In the genomic region with DNA sequence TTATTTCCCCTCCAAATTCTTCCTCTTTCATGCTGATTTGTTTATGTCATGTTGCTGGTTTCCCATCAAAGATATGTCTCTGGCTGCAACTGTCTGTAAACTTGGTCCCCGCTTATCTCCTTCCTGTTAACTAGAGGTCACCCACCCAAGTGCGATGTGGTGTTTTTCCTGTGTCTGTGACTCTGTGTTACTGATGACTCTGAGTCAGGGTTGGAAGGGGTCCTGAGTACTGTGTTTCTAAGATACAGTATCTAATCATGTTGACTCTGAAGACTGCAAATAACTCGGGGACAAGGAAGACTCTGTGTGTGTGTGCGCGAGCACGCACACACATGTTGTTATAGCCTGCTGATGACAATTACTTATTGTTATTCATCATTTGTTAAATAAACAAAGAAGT, we compare ENCODE assay signal across 23 mouse cellular contexts.
DNase-seq lines count a peak whose midpoint lies in the region; ATAC-seq and TF ChIP-seq lines count a peak whose summit lies in the region.
"Had no signal": no experiment of that assay in that cellular context is flagged by ENCODE, and none has a peak within 500 bp of the region (broad histone marks: within the 10 kb centered on the region; RNA-seq: fewer than 3 reads in every experiment).

No protein-coding gene starts in this region.

- no peak for DNase-seq in heart, adult 8-10 months (ENCODE audit: low spot score)
- peak; percentile 43 for DNase-seq in MEL (ENCODE audit: low read depth, low spot score)
- peak; percentile 14 for DNase-seq in lung, postnatal 36 days
- no peak for DNase-seq in adrenal gland, adult 8-10 months
- DNase-seq: cerebellum, adult 18-20 months; cerebellum, postnatal 14 days; gastrocnemius, adult 2 months; heart, postnatal 36 days; kidney, adult 11 months; kidney, postnatal 4 days; thymus, adult 2 months; thymus, postnatal 4 days had no signal

- H3K4me3 ChIP-seq in heart, embryonic 12.5 days: no peak overlapping the region
- H3K4me3 ChIP-seq in MEL (ENCODE audit: control insufficient read depth in 1 of 2, insufficient read depth in 1 of 2, low read depth in 2 of 2, low read length in 2 of 2): no peak overlapping the region
- H3K4me3 ChIP-seq in liver, embryonic 16.5 days (ENCODE audit: low read depth, low read length): no peak overlapping the region
- H3K4me3 ChIP-seq: embryonic facial prominence, embryonic 12.5 days; gastrocnemius, adult 2 months; heart, embryonic 13.5 days; hindbrain, embryonic 13.5 days; limb, embryonic 13.5 days; midbrain, embryonic 12.5 days; neural tube, embryonic 15.5 days had no signal

- H3K79me2 ChIP-seq in MEL (ENCODE audit: control insufficient read depth, insufficient read depth, low read length, poor library complexity): no peaks in the 10 kb centered on the region

- WGBS in heart, embryonic 12.5 days: 47% methylated on average over 6 of the region's 6 CpGs
- 30% methylated on average over 6 of the region's 6 CpGs for WGBS in liver, embryonic 16.5 days (ENCODE audit: insufficient replicate concordance)

- TF ChIP-seq RAD21 in MEL (IDR thresholded peaks at IDR 0.05; ENCODE audit: low read depth, low read length): no peak

- H3K4me2 ChIP-seq in heart, embryonic 12.5 days: no peak overlapping the region
- H3K4me2 ChIP-seq in liver, embryonic 16.5 days (ENCODE audit: low read depth, low read length): no peak overlapping the region
- H3K4me2 ChIP-seq: embryonic facial prominence, embryonic 12.5 days; heart, embryonic 13.5 days; hindbrain, embryonic 13.5 days; limb, embryonic 13.5 days; midbrain, embryonic 12.5 days; neural tube, embryonic 15.5 days had no signal

- no peaks in the 10 kb centered on the region for H3K36me3 ChIP-seq in heart, embryonic 12.5 days
- H3K36me3 ChIP-seq in MEL (ENCODE audit: control insufficient read depth in 1 of 2, insufficient read depth in 2 of 2, low read length in 2 of 2): no peaks in the 10 kb centered on the region
- no peaks in the 10 kb centered on the region for H3K36me3 ChIP-seq in liver, embryonic 16.5 days (ENCODE audit: control insufficient read depth, insufficient read depth)
- H3K36me3 ChIP-seq: embryonic facial prominence, embryonic 12.5 days; heart, embryonic 13.5 days; hindbrain, embryonic 13.5 days; limb, embryonic 13.5 days; midbrain, embryonic 12.5 days; neural tube, embryonic 15.5 days had no signal

- peaks cover 6% of the 10 kb centered on the region for H3K4me1 ChIP-seq in heart, embryonic 12.5 days (replicated peaks)
- H3K4me1 ChIP-seq in MEL (ENCODE audit: control insufficient read depth in 1 of 2, insufficient read depth in 2 of 2, low read length in 2 of 2): 0 out of 4 replicates have a peak, but pooled peaks cover 0 to 4% of the 10 kb centered on the region in 2 experiments
- no peaks in the 10 kb centered on the region for H3K4me1 ChIP-seq in liver, embryonic 16.5 days (ENCODE audit: control insufficient read depth, low read depth, low read length)
- H3K4me1 ChIP-seq: embryonic facial prominence, embryonic 12.5 days; hindbrain, embryonic 13.5 days; midbrain, embryonic 12.5 days; neural tube, embryonic 15.5 days had no signal

- no peak for TF ChIP-seq POLR2A in MEL (IDR thresholded peaks at IDR 0.05; ENCODE audit: control insufficient read depth in 1 of 2, insufficient read depth in 1 of 2, low read depth in 1 of 2, low read length in 2 of 2, poor library complexity in 1 of 2)

- TF ChIP-seq EP300 in MEL (IDR thresholded peaks at IDR 0.05; ENCODE audit: low read depth in 1 of 2, low read length in 2 of 2): peak in 1 of 2 experiments; percentile 23; a peak in 1 of 4 replicates

- no peak for TF ChIP-seq CTCF in MEL (IDR thresholded peaks at IDR 0.05 in 2 of 3, conservative IDR thresholded peaks at IDR 0.05 in 1 of 3; ENCODE audit: control insufficient read depth in 1 of 3, insufficient read depth in 1 of 3, low read depth in 2 of 3, low read length in 3 of 3, poor library complexity in 1 of 3, severe bottlenecking in 1 of 3)

- no peak overlapping the region for H3K27ac ChIP-seq in heart, embryonic 12.5 days (ENCODE audit: poor library complexity, severe bottlenecking)
- H3K27ac ChIP-seq in MEL (ENCODE audit: control insufficient read depth, low read depth, low read length): no peak overlapping the region
- H3K27ac ChIP-seq in liver, embryonic 16.5 days (ENCODE audit: low read length): no peak overlapping the region
- H3K27ac ChIP-seq: embryonic facial prominence, embryonic 12.5 days; gastrocnemius, adult 2 months; heart, embryonic 13.5 days; hindbrain, embryonic 13.5 days; limb, embryonic 13.5 days; midbrain, embryonic 12.5 days; neural tube, embryonic 15.5 days; stomach, postnatal 0 days had no signal

- ATAC-seq in heart, embryonic 12.5 days (ENCODE audit: insufficient number of reproducible peaks, low FRiP score): peak; percentile 57; the same call in 1 of the 2 replicates
- peak; percentile 27; the same call in 1 of the 2 replicates for ATAC-seq in liver, embryonic 16.5 days (ENCODE audit: low read depth)
- no peak for ATAC-seq in activated CD4-positive, CD25-positive, alpha-beta regulatory T cell, adult 4 months
- ATAC-seq: CD4-positive, CD25-positive, alpha-beta regulatory T cell, adult 4 months had no signal

- no peaks in the 10 kb centered on the region for H3K9me3 ChIP-seq in heart, embryonic 12.5 days (replicated peaks)
- H3K9me3 ChIP-seq in MEL (replicated peaks; ENCODE audit: insufficient read depth, low read length): no peaks in the 10 kb centered on the region
- no peaks in the 10 kb centered on the region for H3K9me3 ChIP-seq in liver, embryonic 16.5 days (replicated peaks; ENCODE audit: control insufficient read depth, low read length)
- H3K9me3 ChIP-seq: embryonic facial prominence, embryonic 12.5 days; heart, embryonic 13.5 days; hindbrain, embryonic 13.5 days; limb, embryonic 13.5 days; midbrain, embryonic 12.5 days; neural tube, embryonic 15.5 days had no signal

- H3K27me3 ChIP-seq in heart, embryonic 12.5 days (replicated peaks): peaks cover 6% of the 10 kb centered on the region; the same call in 1 of the 2 replicates
- H3K27me3 ChIP-seq in MEL (ENCODE audit: control insufficient read depth in 1 of 2, insufficient read depth in 2 of 2, low read length in 2 of 2): peaks cover 2% of the 10 kb centered on the region in 2 experiments; a peak in 1 of 4 replicates
- no peaks in the 10 kb centered on the region for H3K27me3 ChIP-seq in liver, embryonic 16.5 days (ENCODE audit: control insufficient read depth, insufficient read depth, low read depth, low read length)
- H3K27me3 ChIP-seq: embryonic facial prominence, embryonic 12.5 days; heart, embryonic 13.5 days; hindbrain, embryonic 13.5 days; limb, embryonic 13.5 days; midbrain, embryonic 12.5 days; neural tube, embryonic 15.5 days had no signal

- no peak overlapping the region for H3K9ac ChIP-seq in heart, embryonic 12.5 days
- no peak overlapping the region for H3K9ac ChIP-seq in MEL (ENCODE audit: control insufficient read depth, low read depth, low read length, poor library complexity, severe bottlenecking)
- no peak overlapping the region for H3K9ac ChIP-seq in liver, embryonic 16.5 days (ENCODE audit: low read depth, low read length)
- H3K9ac ChIP-seq: embryonic facial prominence, embryonic 12.5 days; heart, embryonic 13.5 days; hindbrain, embryonic 13.5 days; limb, embryonic 13.5 days; midbrain, embryonic 12.5 days; neural tube, embryonic 15.5 days had no signal

TF ChIP-seq in MEL, 35 proteins besides CTCF, POLR2A, EP300 and RAD21:
- TF ChIP-seq HCFC1 (IDR thresholded peaks at IDR 0.05; ENCODE audit: low read depth, low read length): no peak
- TF ChIP-seq ZKSCAN1 (IDR thresholded peaks at IDR 0.05; ENCODE audit: low read depth, low read length): no peak
TF ChIP-seq in MEL: peak in this region for 0.

Comparison
In these comparisons a context has a peak if more than half of its experiments do, and no peak if none do; other contexts are left out.
1. DNase-seq: peak in MEL (single experiment) and lung, postnatal 36 days (single experiment); none in heart, adult 8-10 months (single experiment) and adrenal gland, adult 8-10 months (single experiment).